Mouse (Mus musculus): ENCODE data around the gene Obp2b. TPM values are rescaled to one million over a fixed set of nuclear protein-coding genes. Genes with fewer than 3 reads are reported as not detected.
"Not testable (repeated sequence)": the region's sequence is repeated elsewhere in the genome, so short reads cannot be mapped to it uniquely, and the experiment has no call there.

Gene Obp2b
- polyA plus RNA-seq, 1 experiment: not detected

- H3K27ac ChIP-seq (ENCODE audit: insufficient read depth, low read length): peak within 1 kb of the TSS; percentile 69
- TF ChIP-seq POLR2A (IDR thresholded peaks at IDR 0.05; ENCODE audit: low read depth, low read length) (no peak), CTCF (IDR thresholded peaks at IDR 0.05; ENCODE audit: extremely low read depth, insufficient read depth, insufficient read length, insufficient replicate concordance) (peak; percentile 25; the same call in 1 of the 2 replicates)
- DNase-seq (ENCODE audit: low read depth in 1 of 2, low spot score in 2 of 2): peak; percentile 46 to 68
These were observed 29.9 kb upstream of the Obp2b start, which contains the start of gene Bmyc for GRCm38 (mm10) chr2:25706643-25707481. Bmyc (plus strand) TSS chr2:25706739.

GRCm38 (mm10) chr2:25708121-25708520 is 28.7 kb upstream of the Obp2b start:
- H3K27me3 ChIP-seq (ENCODE audit: control insufficient read depth, insufficient read depth, low read length): no peaks in the 10 kb centered on the region
- no peaks in the 10 kb centered on the region for H3K36me3 ChIP-seq (ENCODE audit: control insufficient read depth, insufficient read depth, low read length)
- H3K4me3 ChIP-seq (ENCODE audit: extremely low read depth, insufficient read depth, insufficient read length): peak overlapping the region; percentile 53; the same call in 1 of the 2 replicates
- peak overlapping the region; percentile 77; the same call in 1 of the 2 replicates for H3K27ac ChIP-seq (ENCODE audit: insufficient read depth, low read length)
- TF ChIP-seq POLR2A (IDR thresholded peaks at IDR 0.05; ENCODE audit: low read depth, low read length) (no peak), CTCF (IDR thresholded peaks at IDR 0.05; ENCODE audit: extremely low read depth, insufficient read depth, insufficient read length, insufficient replicate concordance) (no peak)
- 61% methylated on average over 2 of the region's 2 CpGs for WGBS
- peak; percentile 37 to 43 for DNase-seq (ENCODE audit: low read depth in 1 of 2, low spot score in 2 of 2)
- H3K4me1 ChIP-seq (ENCODE audit: control insufficient read depth, insufficient read depth, insufficient read length): peaks cover 7% of the 10 kb centered on the region

More at GRCm38 (mm10) chr2:25706643-25707481, 29.9 kb upstream of the Obp2b start, which contains the start of gene Bmyc:
- Histone ChIP-seq H3K36me3 (ENCODE audit: control insufficient read depth, insufficient read depth, low read length) (no peaks in the 10 kb centered on the region), H3K27me3 (ENCODE audit: control insufficient read depth, insufficient read depth, low read length) (no peaks in the 10 kb centered on the region), H3K4me1 (ENCODE audit: control insufficient read depth, insufficient read depth, insufficient read length) (peaks cover 7% of the 10 kb centered on the region), H3K4me3 (ENCODE audit: extremely low read depth, insufficient read depth, insufficient read length) (peak within 1 kb of the TSS; percentile 77)
- under 1% methylated on average over 78 of the region's 78 CpGs for WGBS

GRCm38 (mm10) chr2:25709056-25709455 is 27.8 kb upstream of the Obp2b start:
- not testable (repeated sequence) for H3K36me3 ChIP-seq (ENCODE audit: control insufficient read depth, insufficient read depth, low read length); H3K4me3 ChIP-seq (ENCODE audit: extremely low read depth, insufficient read depth, insufficient read length); H3K4me1 ChIP-seq (ENCODE audit: control insufficient read depth, insufficient read depth, insufficient read length); H3K27ac ChIP-seq (ENCODE audit: insufficient read depth, low read length); H3K27me3 ChIP-seq (ENCODE audit: control insufficient read depth, insufficient read depth, low read length); DNase-seq (ENCODE audit: low read depth in 1 of 2, low spot score in 2 of 2)
- WGBS: 100% methylated on average over 1 of the region's 1 CpGs

GRCm38 (mm10) chr2:25709791-25710190 is 27.0 kb upstream of the Obp2b start:
- 76% methylated on average over 2 of the region's 2 CpGs for WGBS
- H3K27me3 ChIP-seq (ENCODE audit: control insufficient read depth, insufficient read depth, low read length); DNase-seq (ENCODE audit: low read depth in 1 of 2, low spot score in 2 of 2); H3K4me3 ChIP-seq (ENCODE audit: extremely low read depth, insufficient read depth, insufficient read length); H3K4me1 ChIP-seq (ENCODE audit: control insufficient read depth, insufficient read depth, insufficient read length); H3K36me3 ChIP-seq (ENCODE audit: control insufficient read depth, insufficient read depth, low read length); H3K27ac ChIP-seq (ENCODE audit: insufficient read depth, low read length): not testable (repeated sequence)

GRCm38 (mm10) chr2:25711641-25712040 is 25.2 kb upstream of the Obp2b start:
- H3K36me3 ChIP-seq (ENCODE audit: control insufficient read depth, insufficient read depth, low read length); H3K27me3 ChIP-seq (ENCODE audit: control insufficient read depth, insufficient read depth, low read length); H3K4me1 ChIP-seq (ENCODE audit: control insufficient read depth, insufficient read depth, insufficient read length); DNase-seq (ENCODE audit: low read depth in 1 of 2, low spot score in 2 of 2); H3K27ac ChIP-seq (ENCODE audit: insufficient read depth, low read length); H3K4me3 ChIP-seq (ENCODE audit: extremely low read depth, insufficient read depth, insufficient read length): not testable (repeated sequence)
- WGBS: 80% methylated on average over 3 of the region's 3 CpGs

- H3K4me3 ChIP-seq (ENCODE audit: extremely low read depth, insufficient read depth, insufficient read length): no peak overlapping the region
- H3K27me3 ChIP-seq (ENCODE audit: control insufficient read depth, insufficient read depth, low read length): no peaks in the 10 kb centered on the region
- DNase-seq (ENCODE audit: low read depth in 1 of 2, low spot score in 2 of 2): no peak
- TF ChIP-seq POLR2A (IDR thresholded peaks at IDR 0.05; ENCODE audit: low read depth, low read length) (no peak), CTCF (IDR thresholded peaks at IDR 0.05; ENCODE audit: extremely low read depth, insufficient read depth, insufficient read length, insufficient replicate concordance) (no peak)
- H3K4me1 ChIP-seq (ENCODE audit: control insufficient read depth, insufficient read depth, insufficient read length): no peaks in the 10 kb centered on the region
- no peaks in the 10 kb centered on the region for H3K36me3 ChIP-seq (ENCODE audit: control insufficient read depth, insufficient read depth, low read length)
- no peak overlapping the region for H3K27ac ChIP-seq (ENCODE audit: insufficient read depth, low read length)
These were observed 19.6 kb upstream of the Obp2b start for GRCm38 (mm10) chr2:25717222-25717621.

- no peak overlapping the region for H3K4me3 ChIP-seq (ENCODE audit: extremely low read depth, insufficient read depth, insufficient read length)
- no peaks in the 10 kb centered on the region for H3K27me3 ChIP-seq (ENCODE audit: control insufficient read depth, insufficient read depth, low read length)
- no peaks in the 10 kb centered on the region for H3K4me1 ChIP-seq (ENCODE audit: control insufficient read depth, insufficient read depth, insufficient read length)
- no peak overlapping the region for H3K27ac ChIP-seq (ENCODE audit: insufficient read depth, low read length)
- H3K36me3 ChIP-seq (ENCODE audit: control insufficient read depth, insufficient read depth, low read length): no peaks in the 10 kb centered on the region
- TF ChIP-seq POLR2A (IDR thresholded peaks at IDR 0.05; ENCODE audit: low read depth, low read length) (no peak), CTCF (IDR thresholded peaks at IDR 0.05; ENCODE audit: extremely low read depth, insufficient read depth, insufficient read length, insufficient replicate concordance) (no peak)
- DNase-seq (ENCODE audit: low read depth in 1 of 2, low spot score in 2 of 2): no peak
- 36% methylated on average over 2 of the region's 2 CpGs for WGBS
These were observed 3.4 kb upstream of the Obp2b start for GRCm38 (mm10) chr2:25733199-25733930.
